Mouse (Mus musculus) brain, embryonic 14.5 days (tissue): ENCODE data around the gene Coro2b. TPM values are rescaled to one million over a fixed set of nuclear protein-coding genes. Genes with fewer than 3 reads are reported as not detected.

Experiments used
- DNase-seq: peaks from one replicate; pipeline ENCODE4 v3.0.0-alpha.2; 2011; ENCODE audit warnings: low read depth
- CTCF ChIP-seq: fragments of 200-500 bp; IDR thresholded peaks from 2 replicates; pipeline ENCODE4 v1.5.1; 2012; ENCODE audit warnings: inconsistent platforms, mild to moderate bottlenecking, moderate library complexity, borderline replicate concordance; ENCODE audit not compliant: insufficient read depth, insufficient read length; ENCODE audit errors: extremely low read depth
- POLR2A ChIP-seq: fragments of 200-500 bp; IDR thresholded peaks from 2 replicates; pipeline ENCODE4 v1.6.1; 2012; ENCODE audit warnings: mild to moderate bottlenecking, inconsistent platforms, borderline replicate concordance; ENCODE audit not compliant: poor library complexity, insufficient read depth, insufficient read length, severe bottlenecking; ENCODE audit errors: extremely low read depth
- polyA plus RNA-seq: library from polyadenylated mRNA; depleted of rRNA; stranded (reverse); fragments of >200 nt; gene quantifications from 2 replicates; pipeline ENCODE4 v1.2.3, GENCODE M21; 2012

Coro2b gene
- polyA plus RNA-seq, 1 experiment, result 92.7 TPM

GRCm38 (mm10) chr9:62508740-62509524 is 27.9 kb downstream of the Coro2b start:
- peak; percentile 73 for DNase-seq
- TF ChIP-seq CTCF (no peak), POLR2A (no peak)

- TF ChIP-seq CTCF, result no peak
- TF ChIP-seq POLR2A, result no peak
- DNase-seq, result no peak
These were observed 30.3 kb downstream of the Coro2b start for GRCm38 (mm10) chr9:62506467-62507067.

GRCm38 (mm10) chr9:62504129-62504528 is 32.7 kb downstream of the Coro2b start:
- peak; percentile 75 for DNase-seq
- TF ChIP-seq CTCF (no peak), POLR2A (no peak)

- no peak for TF ChIP-seq CTCF
- no peak for TF ChIP-seq POLR2A
- no peak for DNase-seq
These were observed 34.5 kb downstream of the Coro2b start for GRCm38 (mm10) chr9:62502361-62502760.

- no peak for DNase-seq
- TF ChIP-seq CTCF, result no peak
- no peak for TF ChIP-seq POLR2A
These were observed 35.3 kb downstream of the Coro2b start for GRCm38 (mm10) chr9:62501566-62501965.

- TF ChIP-seq CTCF (no peak), POLR2A (no peak)
- no peak for DNase-seq
These were observed 36.8 kb downstream of the Coro2b start for GRCm38 (mm10) chr9:62500007-62500406.

- DNase-seq, result no peak
- TF ChIP-seq POLR2A (no peak), CTCF (no peak)
These were observed 37.9 kb downstream of the Coro2b start for GRCm38 (mm10) chr9:62498945-62499344.

GRCm38 (mm10) chr9:62497135-62498092 is 39.4 kb downstream of the Coro2b start:
- DNase-seq, result no peak

GRCm38 (mm10) chr9:62492306-62492990 is 44.4 kb downstream of the Coro2b start:
- DNase-seq, result peak; percentile 61
- TF ChIP-seq POLR2A (no peak), CTCF (no peak)

More at GRCm38 (mm10) chr9:62497135-62498092, 39.4 kb downstream of the Coro2b start:
- TF ChIP-seq POLR2A (no peak), CTCF (no peak)

- TF ChIP-seq POLR2A, result no peak
- no peak for TF ChIP-seq CTCF
These were observed 45.2 kb downstream of the Coro2b start for GRCm38 (mm10) chr9:62491611-62492010.

More at GRCm38 (mm10) chr9:62491611-62492010, 45.2 kb downstream of the Coro2b start:
- no peak for DNase-seq
